Mouse (Mus musculus) midbrain, postnatal 0 days (tissue): Measurements from ENCODE around the gene Mief1. TPM values are rescaled to one million over a fixed set of nuclear protein-coding genes. Genes with fewer than 3 reads are reported as not detected.
A peak's percentile ranks its signal among the peaks of the same experiment; 100 is the strongest.

Experiments
- ATAC-seq: fragments of 200-750 bp; cut with Nextera tagmentation; 2 replicates; pipeline ENCODE4 v1.8.0; 2017; ENCODE audit warnings: moderate number of reproducible peaks, mild to moderate bottlenecking, moderate TSS enrichment, moderate library complexity; ENCODE audit not compliant: low FRiP score
- DNase-seq: peaks from one replicate; pipeline ENCODE4 v3.0.0-alpha.2; 2015; ENCODE audit warnings: low spot score
- H3K27ac ChIP-seq: fragments of 300-500 bp; sonication (generic); 2 replicates; pipeline ENCODE4 v1.5.1; 2014; ENCODE audit warnings: low read depth, mild to moderate bottlenecking, low read length, mixed read lengths
- H3K27me3 ChIP-seq: fragments of 300-500 bp; sonication (generic); 2 replicates; pipeline ENCODE4 v1.6.1; 2014; ENCODE audit warnings: low read length, control low read depth, mixed read lengths; ENCODE audit not compliant: insufficient read depth
- H3K36me3 ChIP-seq: fragments of 300-500 bp; sonication (generic); 2 replicates; pipeline ENCODE4 v1.6.1; 2014; ENCODE audit warnings: low read length, control low read depth, mixed read lengths; ENCODE audit not compliant: insufficient read depth
- H3K4me1 ChIP-seq: fragments of 300-500 bp; sonication (generic); 2 replicates; pipeline ENCODE4 v1.6.1; 2014; ENCODE audit warnings: mild to moderate bottlenecking, control low read depth, antibody characterized with exemption, low read length, mixed read lengths; ENCODE audit not compliant: insufficient read depth
- H3K4me2 ChIP-seq: fragments of 300-500 bp; sonication (generic); 2 replicates; pipeline ENCODE4 v1.6.1; 2014; ENCODE audit warnings: low read depth, mild to moderate bottlenecking, low read length, mixed read lengths; ENCODE audit not compliant: poor library complexity, severe bottlenecking
- H3K4me3 ChIP-seq: fragments of 300-500 bp; sonication (generic); 2 replicates; pipeline ENCODE4 v1.5.1; 2014; ENCODE audit warnings: low read depth, mild to moderate bottlenecking, low read length, moderate library complexity
- H3K9ac ChIP-seq: fragments of 300-500 bp; sonication (generic); replicated peaks from 2 replicates; pipeline ENCODE4 v1.6.1; 2014; ENCODE audit warnings: mild to moderate bottlenecking, low read length, moderate library complexity, mixed read lengths; ENCODE audit not compliant: poor library complexity, severe bottlenecking
- H3K9me3 ChIP-seq: fragments of 300-500 bp; sonication (generic); 2 replicates; pipeline ENCODE4 v1.6.1; 2016; ENCODE audit warnings: low read length, control low read depth
- CTCF ChIP-seq: IDR thresholded peaks from 2 replicates; pipeline ENCODE4 v1.5.1; 2016; ENCODE audit warnings: antibody characterized with exemption, mild to moderate bottlenecking
- WGBS: fragments of 180-500 bp; shearing (Covaris S2); extraction: QIAGEN DNeasy Blood & Tissue Kit; methylation state at CpG from one replicate; pipeline ENCODE4 v1.1.7; 2014; 5-methylcytosine and 5-hydroxymethylcytosine counted together
- polyA plus RNA-seq: library from polyadenylated mRNA; unstranded; fragments of >200 nt; fragmentation: Nextera tagmentation; extraction: Ambion mirVana; gene quantifications from 2 replicates; pipeline ENCODE4 v1.2.1, GENCODE M21; 2015
- total RNA-seq: library from RNA; depleted of rRNA; stranded (reverse); fragments of >200 nt; gene quantifications from 2 replicates; pipeline ENCODE4 v1.2.3, GENCODE M21; 2014

Gene Mief1
- total and polyA plus RNA-seq, 2 experiments from 2014 or later, result 21.9 to 46.3 TPM

- H3K4me3 ChIP-seq, result peak within 1 kb of the TSS; percentile 83
- ATAC-seq (no peak), DNase-seq (no peak)
- no peak for TF ChIP-seq CTCF
- peak within 1 kb of the TSS; percentile 77; the same call in 1 of the 2 replicates for H3K9ac ChIP-seq
- H3K4me1 ChIP-seq, result peaks cover 5% of the 10 kb centered on the region; the same call in 1 of the 2 replicates
- peak within 1 kb of the TSS; percentile 92 for H3K4me2 ChIP-seq
- no peaks in the 10 kb centered on the region for H3K9me3 ChIP-seq
- H3K27ac ChIP-seq, result peak within 1 kb of the TSS; percentile 78; the same call in 1 of the 2 replicates
- no peaks in the 10 kb centered on the region for H3K27me3 ChIP-seq
- WGBS, result 94% methylated on average over 9 of the region's 9 CpGs
- H3K36me3 ChIP-seq, result peaks cover 24% of the 10 kb centered on the region
Measured at GRCm38 (mm10) chr15:80235535-80235934, 1.7 kb downstream of the Mief1 start, which contains the start of gene AC140267.1. Gene AC140267.1 (plus strand): TSS chr15:80235835.

DNA sequence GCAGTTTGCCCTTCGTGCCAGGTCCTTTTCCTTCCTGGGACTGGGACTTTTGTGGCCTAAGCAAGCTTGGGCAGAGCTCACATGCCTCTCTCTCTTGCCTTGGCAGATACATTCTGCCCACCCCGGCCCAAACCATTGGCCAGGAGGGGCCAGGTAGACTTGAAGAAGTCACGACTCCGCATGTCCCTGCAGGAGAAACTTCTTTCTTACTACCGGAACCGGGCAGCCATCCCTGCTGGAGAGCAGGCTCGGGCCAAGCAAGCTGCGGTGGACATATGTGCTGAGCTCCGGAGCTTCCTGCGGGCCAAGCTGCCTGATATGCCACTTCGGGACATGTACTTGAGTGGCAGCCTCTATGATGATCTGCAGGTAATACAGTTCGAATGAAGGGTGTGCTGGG, 14.3 kb downstream of the Mief1 start:
- no peaks in the 10 kb centered on the region for H3K4me1 ChIP-seq
- WGBS, result 97% methylated on average over 12 of the region's 12 CpGs
- H3K27me3 ChIP-seq, result no peaks in the 10 kb centered on the region
- H3K27ac ChIP-seq, result no peak overlapping the region
- no peak for DNase-seq
- no peak overlapping the region for H3K4me2 ChIP-seq
- no peak overlapping the region for H3K4me3 ChIP-seq
- no peak for ATAC-seq
- H3K9me3 ChIP-seq, result no peaks in the 10 kb centered on the region
- no peak for TF ChIP-seq CTCF
- peaks cover 53% of the 10 kb centered on the region for H3K36me3 ChIP-seq
- H3K9ac ChIP-seq, result no peak overlapping the region

DNA sequence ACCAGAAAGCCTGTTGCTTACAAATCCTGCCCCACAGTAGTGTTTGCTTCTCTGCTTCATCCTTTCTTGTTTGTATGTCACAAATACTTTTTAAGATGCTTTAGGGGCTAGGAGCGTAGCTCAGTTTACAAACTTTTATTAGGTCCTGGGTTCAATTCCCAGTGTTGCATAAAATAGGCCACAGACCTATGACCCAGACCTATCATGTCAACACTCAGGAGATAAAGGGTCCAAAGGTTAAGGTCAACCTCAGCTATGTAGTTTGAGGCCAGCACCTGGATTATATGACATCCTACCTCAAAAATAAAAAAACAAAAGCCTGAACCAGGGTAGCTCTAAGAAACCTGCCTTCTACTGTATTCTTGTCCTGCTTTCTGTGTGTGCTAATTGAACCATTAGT, 14.8 kb downstream of the Mief1 start:
- no peak for TF ChIP-seq CTCF
- Histone ChIP-seq H3K27ac (no peak overlapping the region), H3K36me3 (peaks cover 50% of the 10 kb centered on the region), H3K4me3 (no peak overlapping the region), H3K27me3 (no peaks in the 10 kb centered on the region), H3K4me1 (no peaks in the 10 kb centered on the region), H3K9ac (no peak overlapping the region), H3K4me2 (no peak overlapping the region), H3K9me3 (no peaks in the 10 kb centered on the region)
- 100% methylated on average over 1 of the region's 1 CpGs for WGBS
- no peak for ATAC-seq
- no peak for DNase-seq

DNA sequence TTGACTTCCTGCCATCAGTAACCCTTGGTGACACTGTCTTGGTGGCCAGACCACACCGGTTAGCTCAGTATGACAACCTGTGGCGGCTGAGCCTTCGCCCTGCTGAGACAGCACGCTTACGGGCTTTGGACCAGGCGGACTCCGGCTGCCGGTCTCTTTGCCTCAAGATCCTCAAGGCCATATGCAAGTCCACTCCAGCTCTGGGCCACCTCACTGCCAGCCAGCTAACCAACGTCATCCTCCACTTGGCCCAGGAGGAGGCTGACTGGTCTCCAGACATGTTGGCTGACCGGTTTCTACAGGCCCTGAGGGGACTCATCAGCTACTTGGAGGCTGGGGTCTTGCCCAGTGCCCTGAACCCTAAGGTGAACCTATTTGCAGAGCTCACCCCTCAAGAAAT, 15.9 kb downstream of the Mief1 start:
- Histone ChIP-seq H3K27me3 (no peaks in the 10 kb centered on the region), H3K9ac (no peak overlapping the region), H3K4me2 (no peak overlapping the region), H3K4me1 (no peaks in the 10 kb centered on the region), H3K36me3 (peaks cover 47% of the 10 kb centered on the region), H3K27ac (no peak overlapping the region), H3K9me3 (no peaks in the 10 kb centered on the region), H3K4me3 (no peak overlapping the region)
- TF ChIP-seq CTCF, result no peak
- WGBS, result 92% methylated on average over 10 of the region's 10 CpGs
- DNase-seq (no peak), ATAC-seq (no peak)

GRCm38 (mm10) chr15:80250586-80250985, 16.8 kb downstream of the Mief1 start:
- Histone ChIP-seq H3K27ac (no peak overlapping the region), H3K27me3 (no peaks in the 10 kb centered on the region), H3K4me1 (no peaks in the 10 kb centered on the region), H3K9me3 (no peaks in the 10 kb centered on the region), H3K4me2 (no peak overlapping the region), H3K4me3 (no peak overlapping the region), H3K9ac (no peak overlapping the region), H3K36me3 (peaks cover 46% of the 10 kb centered on the region)
- DNase-seq (no peak), ATAC-seq (no peak)
- TF ChIP-seq CTCF, result no peak
- WGBS, result 92% methylated on average over 6 of the region's 6 CpGs

DNA sequence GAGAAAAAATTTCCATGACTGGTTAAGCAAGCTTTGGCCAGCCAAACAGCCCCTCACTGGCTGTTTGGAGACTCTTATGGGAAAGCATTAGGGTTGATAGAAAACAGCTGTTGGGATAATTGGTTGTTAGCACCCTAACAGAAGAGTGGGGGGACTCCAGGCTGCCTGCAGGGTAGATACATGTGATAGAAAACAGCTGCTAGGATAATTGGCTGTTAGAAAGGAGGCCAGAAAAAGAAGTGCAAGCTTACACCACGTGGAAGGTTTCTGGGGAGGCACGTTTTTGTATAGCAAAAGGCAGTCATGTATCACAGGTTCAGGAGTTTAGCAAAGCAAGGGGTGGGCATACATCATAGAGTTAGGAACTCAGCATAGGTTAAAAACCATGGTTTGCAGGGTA, 19.7 kb downstream of the Mief1 start:
- Histone ChIP-seq H3K4me2 (no peak overlapping the region), H3K27me3 (no peaks in the 10 kb centered on the region), H3K27ac (peak overlapping the region; percentile 99; the same call in 1 of the 2 replicates), H3K9me3 (no peaks in the 10 kb centered on the region), H3K9ac (no peak overlapping the region), H3K4me1 (peaks cover 6% of the 10 kb centered on the region; the same call in 1 of the 2 replicates), H3K36me3 (peaks cover 51% of the 10 kb centered on the region), H3K4me3 (no peak overlapping the region)
- no peak for DNase-seq
- TF ChIP-seq CTCF, result no peak
- ATAC-seq, result no peak
- 56% methylated on average over 2 of the region's 2 CpGs for WGBS
